Mouse (Mus musculus) liver, embryonic 16.5 days (tissue): ENCODE measurements around the gene Arhgap40. TPM values are rescaled to one million over a fixed set of nuclear protein-coding genes. Genes with fewer than 3 reads are reported as not detected.

Source experiments
- ATAC-seq: fragments of 200-750 bp; cut with Nextera tagmentation; 2 replicates; pipeline ENCODE4 v1.8.0; 2017; ENCODE audit warnings: low read depth, mild to moderate bottlenecking, moderate number of reproducible peaks, moderate library complexity
- H3K27ac ChIP-seq: fragments of 300-500 bp; sonication (generic); 2 replicates; pipeline ENCODE4 v1.5.1; 2014; ENCODE audit warnings: mild to moderate bottlenecking, low read length
- H3K27me3 ChIP-seq: fragments of 300-500 bp; sonication (generic); 2 replicates; pipeline ENCODE4 v1.6.1; 2014; ENCODE audit warnings: low read depth, low read length, mixed read lengths; ENCODE audit not compliant: control insufficient read depth, insufficient read depth
- H3K36me3 ChIP-seq: fragments of 300-500 bp; sonication (generic); 2 replicates; pipeline ENCODE4 v1.6.1; 2014; ENCODE audit warnings: mild to moderate bottlenecking; ENCODE audit not compliant: control insufficient read depth, insufficient read depth
- H3K4me1 ChIP-seq: fragments of 300-500 bp; sonication (generic); 2 replicates; pipeline ENCODE4 v1.6.1; 2014; ENCODE audit warnings: low read depth, low read length, mixed read lengths; ENCODE audit not compliant: control insufficient read depth
- H3K4me2 ChIP-seq: fragments of 300-500 bp; sonication (generic); 2 replicates; pipeline ENCODE4 v1.6.1; 2014; ENCODE audit warnings: low read depth, low read length, mixed read lengths
- H3K4me3 ChIP-seq: fragments of 300-500 bp; sonication (generic); 2 replicates; pipeline ENCODE4 v1.5.1; 2014; ENCODE audit warnings: low read depth, mild to moderate bottlenecking, low read length
- H3K9ac ChIP-seq: fragments of 300-500 bp; sonication (generic); 2 replicates; pipeline ENCODE4 v1.6.1; 2014; ENCODE audit warnings: low read depth, low read length
- H3K9me3 ChIP-seq: fragments of 300-500 bp; sonication (generic); replicated peaks from 2 replicates; pipeline ENCODE4 v1.6.1; 2016; ENCODE audit warnings: low read length; ENCODE audit not compliant: control insufficient read depth
- WGBS: fragments of 180-500 bp; shearing (Covaris S2); extraction: QIAGEN DNeasy Blood & Tissue Kit; methylation state at CpG from one replicate; pipeline ENCODE4 v1.1.7; 2014; ENCODE audit not compliant: insufficient replicate concordance; 5-methylcytosine and 5-hydroxymethylcytosine counted together
- polyA plus RNA-seq: library from polyadenylated mRNA; unstranded; fragments of >200 nt; fragmentation: Nextera tagmentation; extraction: Ambion mirVana; gene quantifications from 2 replicates; pipeline ENCODE4 v1.2.1, GENCODE M21; 2015

The Arhgap40 gene
- polyA plus RNA-seq = not detected in 2 replicates

DNA sequence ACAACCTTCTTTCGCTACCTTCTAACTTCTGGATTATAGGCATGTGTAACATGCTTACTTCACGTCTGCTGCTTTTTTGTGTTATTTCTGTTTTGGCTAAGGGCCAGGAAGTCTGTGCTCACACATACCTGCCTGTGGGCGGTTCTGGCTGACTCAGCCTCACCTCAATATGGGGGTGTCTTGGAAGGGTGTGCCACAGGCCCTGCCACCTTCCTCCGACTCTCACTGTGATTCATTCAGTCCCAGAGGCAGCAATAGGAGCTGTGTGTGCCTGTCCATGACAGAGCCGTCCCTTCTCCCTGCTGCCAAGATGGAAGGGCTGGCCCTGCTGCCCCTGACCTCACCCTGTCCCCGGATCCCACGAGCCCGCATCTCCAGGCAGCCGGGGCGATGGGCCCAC is at the start of gene Arhgap40:
Arhgap40 (plus strand) TSS at position 269 of the 400 bp plus-strand sequence.
- Histone ChIP-seq H3K9ac (no peak within 1 kb of the TSS), H3K27ac (no peak within 1 kb of the TSS), H3K27me3 (no peaks in the 10 kb centered on the region), H3K4me2 (no peak within 1 kb of the TSS), H3K4me1 (no peaks in the 10 kb centered on the region), H3K9me3 (no peaks in the 10 kb centered on the region), H3K4me3 (no peak within 1 kb of the TSS), H3K36me3 (no peaks in the 10 kb centered on the region)
- ATAC-seq = no peak
- 72% methylated on average over 10 of the region's 10 CpGs for WGBS

- Histone ChIP-seq H3K27ac (no peak overlapping the region), H3K27me3 (no peaks in the 10 kb centered on the region), H3K4me1 (no peaks in the 10 kb centered on the region), H3K9me3 (no peaks in the 10 kb centered on the region), H3K36me3 (peaks cover 3% of the 10 kb centered on the region; the same call in 1 of the 2 replicates), H3K4me2 (no peak overlapping the region), H3K4me3 (no peak overlapping the region), H3K9ac (no peak overlapping the region)
- no peak for ATAC-seq
- WGBS = 71% methylated on average over 1 of the region's 1 CpGs
These were observed 38.4 kb upstream of the Arhgap40 start for GRCm38 (mm10) chr2:158474159-158474558.

GRCm38 (mm10) chr2:158477640-158478039 is 35.0 kb upstream of the Arhgap40 start:
- peaks cover 3% of the 10 kb centered on the region for H3K36me3 ChIP-seq

DNA sequence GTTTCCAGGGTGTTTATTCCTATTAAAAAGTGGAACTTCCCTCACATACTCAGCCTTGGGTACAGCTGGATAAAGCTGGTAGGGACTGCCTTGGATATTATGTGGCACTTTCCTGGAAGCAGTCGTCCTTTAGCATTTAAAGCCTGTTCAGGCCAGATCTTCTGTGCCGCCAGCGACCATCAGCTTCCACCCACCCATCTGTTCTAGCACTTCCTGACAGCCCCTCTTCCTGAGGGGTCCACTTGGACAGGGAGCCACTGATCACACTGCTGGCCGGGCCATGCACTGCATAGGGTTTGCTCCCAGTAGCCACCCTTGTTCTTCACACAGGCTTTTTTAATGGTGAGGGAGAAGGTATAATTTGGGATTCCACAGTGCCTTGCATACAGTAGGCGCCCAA is 14.1 kb upstream of the Arhgap40 start:
- Histone ChIP-seq H3K9ac (no peak overlapping the region), H3K9me3 (no peaks in the 10 kb centered on the region), H3K4me3 (no peak overlapping the region), H3K4me2 (no peak overlapping the region), H3K36me3 (peaks cover 12% of the 10 kb centered on the region), H3K4me1 (no peaks in the 10 kb centered on the region), H3K27ac (no peak overlapping the region), H3K27me3 (no peaks in the 10 kb centered on the region)
- 71% methylated on average over 5 of the region's 5 CpGs for WGBS
- ATAC-seq = no peak

More at GRCm38 (mm10) chr2:158477640-158478039, 35.0 kb upstream of the Arhgap40 start:
- Histone ChIP-seq H3K9ac (no peak overlapping the region), H3K9me3 (no peaks in the 10 kb centered on the region), H3K27ac (no peak overlapping the region), H3K27me3 (no peaks in the 10 kb centered on the region), H3K4me3 (no peak overlapping the region), H3K4me1 (no peaks in the 10 kb centered on the region), H3K4me2 (no peak overlapping the region)
- no peak for ATAC-seq
- WGBS = 59% methylated on average over 3 of the region's 3 CpGs

DNA sequence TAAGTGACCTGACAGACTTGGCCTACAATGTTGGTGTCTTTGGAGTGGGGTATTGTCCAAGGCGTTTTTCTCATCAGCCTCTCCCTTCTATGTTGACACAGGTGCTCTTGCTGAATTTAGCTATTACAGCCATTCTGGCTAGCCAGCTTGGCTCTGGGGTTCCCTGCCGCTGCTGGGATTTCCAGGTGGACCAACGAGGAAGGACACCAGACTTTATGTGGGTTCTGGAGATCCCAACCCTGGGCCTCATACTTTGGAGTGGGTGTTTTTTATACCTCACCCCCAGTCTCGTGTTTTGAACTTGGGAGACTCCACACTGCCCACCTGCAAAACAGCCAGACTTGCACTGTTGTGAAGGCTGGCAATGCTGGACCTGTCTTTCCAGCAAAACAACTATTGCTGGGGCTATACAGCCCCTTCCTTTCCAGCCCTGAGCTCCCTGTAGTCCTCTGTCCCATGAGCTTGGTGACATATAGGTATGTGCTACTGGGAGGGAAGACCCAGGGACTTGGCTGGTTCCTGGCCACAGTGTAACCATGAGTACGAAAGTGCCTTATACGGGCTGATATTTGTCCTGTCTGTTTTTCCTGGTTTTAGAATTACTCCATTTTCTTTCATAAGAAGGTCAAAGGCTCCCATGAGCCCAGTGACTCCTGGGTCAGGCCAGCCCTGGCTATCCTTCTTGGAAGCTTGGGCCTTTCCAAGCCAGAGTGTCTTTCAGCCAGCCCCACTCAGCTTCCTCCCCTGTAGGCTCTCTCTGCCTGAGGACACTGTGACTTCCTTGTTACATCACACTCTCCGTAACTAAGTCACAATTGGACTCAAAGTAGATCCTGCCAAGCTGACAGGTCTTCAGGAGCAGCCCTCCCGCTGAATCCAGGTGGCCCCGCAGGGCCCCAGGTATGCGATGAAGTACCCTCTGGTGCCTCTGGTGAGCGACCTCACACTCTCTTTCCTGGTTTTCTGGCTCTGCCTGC is 10.5 kb upstream of the Arhgap40 start, which contains the start of gene Adig:
Adig (plus strand) TSS at position 777 of the 977 bp plus-strand sequence.
- H3K9me3 ChIP-seq = no peaks in the 10 kb centered on the region

GRCm38 (mm10) chr2:158503226-158503625 is 9.4 kb upstream of the Arhgap40 start:
- WGBS = 68% methylated on average over 7 of the region's 7 CpGs
- Histone ChIP-seq H3K9me3 (no peaks in the 10 kb centered on the region), H3K4me3 (no peak overlapping the region), H3K36me3 (no peaks in the 10 kb centered on the region), H3K27ac (no peak overlapping the region), H3K9ac (no peak overlapping the region), H3K27me3 (no peaks in the 10 kb centered on the region), H3K4me2 (no peak overlapping the region), H3K4me1 (no peaks in the 10 kb centered on the region)
- no peak for ATAC-seq

More for the DNA sequence above, 10.5 kb upstream of the Arhgap40 start, which contains the start of gene Adig:
- no peaks in the 10 kb centered on the region for H3K36me3 ChIP-seq
- H3K27ac ChIP-seq = no peak within 1 kb of the TSS
- H3K9ac ChIP-seq = no peak within 1 kb of the TSS
- H3K4me1 ChIP-seq = no peaks in the 10 kb centered on the region
- 62% methylated on average over 11 of the region's 11 CpGs for WGBS
- no peaks in the 10 kb centered on the region for H3K27me3 ChIP-seq
- no peak for ATAC-seq
- H3K4me3 ChIP-seq = no peak within 1 kb of the TSS
- no peak within 1 kb of the TSS for H3K4me2 ChIP-seq

DNA sequence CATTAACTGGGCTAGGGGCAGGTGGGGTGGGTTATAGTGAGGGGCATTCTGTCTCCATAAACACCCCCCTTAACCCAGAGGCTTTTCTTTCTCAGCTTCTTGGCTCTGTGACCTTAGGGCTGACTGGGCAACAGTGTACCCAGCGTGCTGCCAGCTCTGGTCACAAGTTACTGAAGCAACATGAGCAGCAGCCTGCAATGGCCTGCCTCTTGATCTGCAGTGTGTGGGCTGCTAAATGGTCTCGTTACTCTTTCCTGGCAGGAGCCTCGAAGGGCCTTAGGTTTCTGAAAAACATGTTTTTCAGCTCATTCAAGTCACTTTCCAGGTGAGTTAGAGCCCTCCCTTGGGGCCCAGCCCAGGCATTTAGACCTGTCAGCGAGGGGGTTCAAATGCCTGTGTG is 8.9 kb upstream of the Arhgap40 start:
- Histone ChIP-seq H3K27ac (no peak overlapping the region), H3K4me3 (no peak overlapping the region), H3K36me3 (no peaks in the 10 kb centered on the region), H3K4me1 (no peaks in the 10 kb centered on the region), H3K9ac (no peak overlapping the region), H3K27me3 (no peaks in the 10 kb centered on the region), H3K4me2 (no peak overlapping the region), H3K9me3 (no peaks in the 10 kb centered on the region)
- 54% methylated on average over 4 of the region's 4 CpGs for WGBS
- no peak for ATAC-seq

- H3K4me1 ChIP-seq = no peaks in the 10 kb centered on the region
- H3K9me3 ChIP-seq = no peaks in the 10 kb centered on the region
- whole genome bisulfite sequencing = 45% methylated on average over 5 of the region's 5 CpGs
- no peak overlapping the region for H3K9ac ChIP-seq
- no peak overlapping the region for H3K27ac ChIP-seq
- no peaks in the 10 kb centered on the region for H3K27me3 ChIP-seq
- no peak overlapping the region for H3K4me2 ChIP-seq
- no peaks in the 10 kb centered on the region for H3K36me3 ChIP-seq
- ATAC-seq = no peak
- no peak overlapping the region for H3K4me3 ChIP-seq
These were observed 6.1 kb upstream of the Arhgap40 start for GRCm38 (mm10) chr2:158506475-158506874.

DNA sequence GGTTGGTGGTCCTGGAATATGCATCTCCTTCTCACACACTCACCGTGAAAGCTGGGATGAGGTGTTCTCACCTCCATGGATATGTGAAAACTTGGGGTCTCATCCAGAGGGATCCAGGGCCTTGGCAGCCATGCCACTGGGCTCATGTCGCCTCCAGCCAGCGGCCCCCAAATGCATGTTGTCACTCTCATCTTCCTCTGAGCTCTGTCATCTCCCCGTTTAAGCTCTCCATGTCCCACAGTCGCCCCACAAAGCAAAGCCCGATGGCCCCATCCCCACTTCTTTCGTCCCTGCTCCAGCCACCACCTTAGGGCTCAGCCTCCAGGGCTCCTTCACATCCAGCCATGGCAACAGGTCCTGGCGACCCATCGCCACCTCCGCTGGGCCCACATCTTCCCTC is 5.5 kb upstream of the Arhgap40 start:
- ATAC-seq = no peak

More for the DNA sequence above, 5.5 kb upstream of the Arhgap40 start:
- no peak overlapping the region for H3K27ac ChIP-seq
- WGBS = 73% methylated on average over 10 of the region's 10 CpGs
- no peaks in the 10 kb centered on the region for H3K9me3 ChIP-seq
- no peak overlapping the region for H3K9ac ChIP-seq
- H3K4me2 ChIP-seq = no peak overlapping the region
- H3K4me3 ChIP-seq = no peak overlapping the region
- H3K36me3 ChIP-seq = no peaks in the 10 kb centered on the region
- H3K27me3 ChIP-seq = no peaks in the 10 kb centered on the region
- H3K4me1 ChIP-seq = no peaks in the 10 kb centered on the region
